Mouse (Mus musculus) forebrain, embryonic 14.5 days (tissue): Measurements from ENCODE around the gene Slc24a4. TPM values are rescaled to one million over a fixed set of nuclear protein-coding genes. Genes with fewer than 3 reads are reported as not detected.
A peak's percentile ranks its signal among the peaks of the same experiment; 100 is the strongest.

ENCODE experiments used
- ATAC-seq: fragments of 200-750 bp; cut with Nextera tagmentation; 2 replicates; pipeline ENCODE4 v1.8.0; 2017; ENCODE audit warnings: mild to moderate bottlenecking, moderate library complexity
- DNase-seq: peaks from one replicate; pipeline ENCODE4 v3.0.0-alpha.2; 2015; ENCODE audit warnings: low spot score
- H3K27ac ChIP-seq: fragments of 300-500 bp; sonication (generic); 2 replicates; pipeline ENCODE4 v1.5.1; 2014; ENCODE audit warnings: low read depth, mild to moderate bottlenecking, control low read depth, low read length, moderate library complexity
- H3K27me3 ChIP-seq: fragments of 300-500 bp; sonication (generic); replicated peaks from 2 replicates; pipeline ENCODE4 v1.6.1; 2014; ENCODE audit warnings: low read length, control low read depth, mixed read lengths; ENCODE audit not compliant: control insufficient read depth, insufficient read depth
- H3K36me3 ChIP-seq: fragments of 300-500 bp; sonication (generic); 2 replicates; pipeline ENCODE4 v1.6.1; 2014; ENCODE audit warnings: low read length, control low read depth; ENCODE audit not compliant: control insufficient read depth, insufficient read depth
- H3K4me1 ChIP-seq: fragments of 300-500 bp; sonication (generic); 2 replicates; pipeline ENCODE4 v1.6.1; 2014; ENCODE audit warnings: antibody characterized with exemption, low read length, control low read depth; ENCODE audit not compliant: control insufficient read depth, insufficient read depth
- H3K4me2 ChIP-seq: fragments of 300-500 bp; sonication (generic); 2 replicates; pipeline ENCODE4 v1.6.1; 2014; ENCODE audit warnings: mild to moderate bottlenecking, control low read depth, low read length
- H3K4me3 ChIP-seq: fragments of 300-500 bp; sonication (generic); 2 replicates; pipeline ENCODE4 v1.5.1; 2014; ENCODE audit warnings: low read depth, low read length, control low read depth
- H3K9ac ChIP-seq: fragments of 300-500 bp; sonication (generic); 2 replicates; pipeline ENCODE4 v1.6.1; 2014; ENCODE audit warnings: mild to moderate bottlenecking, low read length, control low read depth, moderate library complexity
- H3K9me3 ChIP-seq: fragments of 300-500 bp; sonication (generic); replicated peaks from 2 replicates; pipeline ENCODE4 v1.6.1; 2016; ENCODE audit warnings: low read length, control low read depth, mixed read lengths; ENCODE audit not compliant: control insufficient read depth
- WGBS: fragments of 180-500 bp; shearing (Covaris S2); extraction: QIAGEN DNeasy Blood & Tissue Kit; methylation state at CpG from one replicate; pipeline ENCODE4 v1.1.7; 2014; 5-methylcytosine and 5-hydroxymethylcytosine counted together
- polyA plus RNA-seq: library from polyadenylated mRNA; unstranded; fragments of >200 nt; fragmentation: Nextera tagmentation; extraction: Ambion mirVana; gene quantifications from 2 replicates; pipeline ENCODE4 v1.2.1, GENCODE M21; 2014

The Slc24a4 gene
- polyA plus RNA-seq, 1 experiment from 2014 or later = 0.74 TPM

DNA sequence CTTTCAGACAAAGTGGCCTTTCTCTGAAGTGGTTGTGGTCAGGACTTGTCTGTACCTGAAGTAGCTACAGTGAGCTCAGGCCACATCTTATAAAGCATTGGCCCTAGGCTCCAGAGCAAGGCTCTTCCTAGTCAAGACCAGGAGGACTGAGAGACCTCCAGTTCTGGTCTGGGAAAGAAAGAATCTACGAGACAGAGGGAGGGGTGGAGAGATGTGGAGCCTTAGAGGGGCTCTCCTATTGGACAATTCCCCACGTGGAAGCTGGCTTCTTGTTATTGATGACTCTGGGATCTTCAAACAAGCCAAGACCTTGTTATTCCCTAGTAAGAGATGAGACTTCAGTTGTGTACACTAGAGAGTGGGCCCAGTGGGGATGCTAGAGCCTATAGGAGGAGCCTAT, 160.3 kb downstream of the Slc24a4 start:
- Histone ChIP-seq H3K27ac (no peak overlapping the region), H3K27me3 (no peaks in the 10 kb centered on the region), H3K4me2 (no peak overlapping the region), H3K9ac (no peak overlapping the region), H3K9me3 (no peaks in the 10 kb centered on the region), H3K4me1 (peaks cover 6% of the 10 kb centered on the region), H3K36me3 (no peaks in the 10 kb centered on the region), H3K4me3 (no peak overlapping the region)
- ATAC-seq = no peak
- WGBS = 30% methylated on average over 2 of the region's 2 CpGs
- DNase-seq = no peak

DNA sequence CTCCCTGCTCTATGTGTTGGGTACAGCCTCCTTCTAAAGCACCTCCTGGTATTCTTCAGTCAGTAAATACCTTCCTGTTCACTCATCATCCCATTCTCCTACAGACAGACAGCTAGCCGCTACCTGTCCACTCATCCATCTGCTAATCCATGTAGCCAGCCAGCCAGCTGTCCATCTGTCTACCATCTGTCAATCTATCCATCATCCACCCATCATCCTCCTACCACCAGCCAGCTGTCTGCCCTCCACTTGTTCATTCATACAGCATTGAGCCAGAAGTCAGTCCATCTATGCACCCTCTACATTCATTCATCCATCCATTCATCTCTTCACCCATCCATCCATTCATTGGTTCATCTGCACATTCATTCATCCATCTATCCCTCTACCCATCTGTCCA, 161.0 kb downstream of the Slc24a4 start:
- no peak for DNase-seq
- Histone ChIP-seq H3K36me3 (no peaks in the 10 kb centered on the region), H3K4me3 (no peak overlapping the region), H3K4me1 (peaks cover 3% of the 10 kb centered on the region; the same call in 1 of the 2 replicates), H3K4me2 (no peak overlapping the region), H3K9ac (no peak overlapping the region), H3K27me3 (no peaks in the 10 kb centered on the region), H3K9me3 (no peaks in the 10 kb centered on the region), H3K27ac (no peak overlapping the region)
- 88% methylated on average over 1 of the region's 1 CpGs for WGBS
- no peak for ATAC-seq

DNA sequence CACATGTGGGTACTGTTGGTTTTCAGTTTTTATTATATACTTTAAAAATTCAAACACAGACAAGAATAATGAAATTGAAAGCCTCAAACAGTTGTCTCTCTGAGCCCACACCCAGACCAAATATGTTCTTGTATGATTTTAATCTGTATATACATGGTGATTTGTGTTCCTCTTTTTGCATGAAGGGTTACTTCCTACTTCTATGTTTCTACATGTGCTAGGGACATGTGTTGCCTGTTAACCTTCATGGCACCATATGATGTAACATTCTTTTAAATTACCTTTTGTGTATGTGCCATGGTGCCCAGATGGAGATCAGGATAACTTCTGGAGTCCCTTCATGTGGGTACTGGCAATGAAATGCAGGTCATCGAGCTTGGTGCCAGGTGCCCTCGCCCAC, 162.1 kb downstream of the Slc24a4 start:
- ATAC-seq (no peak), DNase-seq (no peak)
- no peaks in the 10 kb centered on the region for H3K27me3 ChIP-seq
- no peaks in the 10 kb centered on the region; the same call in 1 of the 2 replicates for H3K4me1 ChIP-seq
- H3K4me3 ChIP-seq = no peak overlapping the region
- H3K9me3 ChIP-seq = no peaks in the 10 kb centered on the region
- no peaks in the 10 kb centered on the region for H3K36me3 ChIP-seq
- 95% methylated on average over 2 of the region's 2 CpGs for WGBS
- no peak overlapping the region for H3K9ac ChIP-seq
- H3K27ac ChIP-seq = no peak overlapping the region
- no peak overlapping the region for H3K4me2 ChIP-seq

DNA sequence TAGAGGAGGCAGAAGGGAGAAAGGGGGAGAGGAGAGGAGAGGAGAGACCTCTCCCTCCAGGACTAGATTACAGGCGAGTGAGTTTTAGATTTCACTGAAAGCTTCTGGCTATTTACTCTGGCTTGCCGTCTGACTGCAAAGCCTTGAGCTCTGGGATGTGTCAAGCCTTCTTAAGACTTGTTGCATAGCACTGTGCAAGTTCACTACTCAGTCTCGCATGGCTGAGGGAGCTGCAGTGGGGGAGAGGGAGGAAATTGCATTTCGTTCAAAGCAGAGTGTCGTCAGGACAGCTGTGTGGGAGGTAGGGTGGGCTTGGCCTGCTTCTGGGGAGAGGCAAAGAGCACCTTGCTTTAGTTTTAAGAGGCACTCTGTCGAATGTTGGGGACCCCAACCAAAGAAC, 163.2 kb downstream of the Slc24a4 start:
- H3K27ac ChIP-seq = no peak overlapping the region
- H3K4me2 ChIP-seq = no peak overlapping the region
- no peaks in the 10 kb centered on the region for H3K36me3 ChIP-seq
- ATAC-seq (no peak), DNase-seq (no peak)
- no peak overlapping the region for H3K9ac ChIP-seq
- H3K4me1 ChIP-seq = no peaks in the 10 kb centered on the region
- H3K9me3 ChIP-seq = no peaks in the 10 kb centered on the region
- 70% methylated on average over 6 of the region's 6 CpGs for WGBS
- no peak overlapping the region for H3K4me3 ChIP-seq
- H3K27me3 ChIP-seq = no peaks in the 10 kb centered on the region

DNA sequence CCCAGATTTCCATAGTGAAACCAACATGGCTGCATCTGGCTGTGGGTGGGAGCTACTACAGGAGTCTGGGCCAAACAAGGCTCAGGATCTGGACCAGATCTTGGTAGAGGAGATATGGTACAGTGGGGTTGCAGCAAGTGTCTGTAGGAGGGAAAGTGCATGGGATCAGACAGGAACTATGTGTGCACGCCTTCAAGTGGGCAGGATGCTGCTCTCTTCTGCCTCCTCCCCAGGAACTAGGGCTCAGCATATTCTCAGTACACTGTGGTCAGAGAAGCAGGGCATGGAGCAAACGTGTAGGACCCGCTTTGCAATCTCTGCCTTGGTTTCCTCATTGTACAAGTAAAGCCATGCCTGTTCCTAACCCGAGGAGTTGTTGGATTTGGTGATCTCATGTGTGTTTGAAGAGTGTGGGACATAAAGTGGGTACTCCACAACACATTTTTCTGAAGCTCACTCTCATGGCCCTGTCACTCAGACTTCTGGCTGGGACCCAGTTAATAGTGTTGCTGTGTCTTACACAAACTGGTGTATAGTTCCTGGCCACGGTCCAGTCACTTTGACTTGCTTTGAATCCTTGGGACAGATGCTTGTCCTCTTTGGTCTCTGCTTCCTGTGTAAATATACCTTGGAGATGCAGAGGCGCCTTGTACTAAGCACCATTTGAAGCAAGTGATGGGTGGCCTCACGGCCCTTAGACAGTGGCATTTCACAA, 164.1 kb downstream of the Slc24a4 start:
- Histone ChIP-seq H3K4me1 (no peaks in the 10 kb centered on the region), H3K27me3 (no peaks in the 10 kb centered on the region), H3K27ac (no peak overlapping the region), H3K9ac (no peak overlapping the region), H3K4me3 (no peak overlapping the region), H3K4me2 (no peak overlapping the region), H3K36me3 (no peaks in the 10 kb centered on the region), H3K9me3 (no peaks in the 10 kb centered on the region)
- WGBS = 87% methylated on average over 7 of the region's 7 CpGs
- ATAC-seq (no peak), DNase-seq (no peak)

DNA sequence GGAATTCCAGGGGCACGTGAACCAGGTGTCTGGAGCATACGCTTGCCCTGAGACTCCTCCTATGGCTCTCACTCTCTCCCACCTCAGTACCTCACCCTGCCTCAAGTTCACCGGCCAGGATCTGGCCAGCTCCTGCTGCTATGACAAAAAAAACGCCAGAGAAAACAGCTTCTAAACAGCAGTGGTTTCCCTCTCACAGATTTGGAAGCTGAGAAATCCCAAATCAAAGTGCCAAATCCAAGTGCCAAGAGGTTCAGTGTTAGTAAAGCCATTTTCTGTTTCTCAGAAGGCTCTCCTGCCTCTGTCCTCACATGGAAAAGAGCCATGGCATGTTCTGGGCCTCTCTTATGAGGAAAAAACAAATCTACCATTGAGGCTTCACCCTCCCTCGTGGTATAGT, 166.1 kb downstream of the Slc24a4 start:
- no peak overlapping the region for H3K4me3 ChIP-seq
- ATAC-seq (no peak), DNase-seq (no peak)
- no peak overlapping the region for H3K4me2 ChIP-seq
- no peaks in the 10 kb centered on the region for H3K27me3 ChIP-seq
- H3K9ac ChIP-seq = no peak overlapping the region
- no peak overlapping the region for H3K27ac ChIP-seq
- H3K9me3 ChIP-seq = no peaks in the 10 kb centered on the region
- WGBS = 73% methylated on average over 5 of the region's 5 CpGs
- no peaks in the 10 kb centered on the region for H3K4me1 ChIP-seq
- H3K36me3 ChIP-seq = no peaks in the 10 kb centered on the region

DNA sequence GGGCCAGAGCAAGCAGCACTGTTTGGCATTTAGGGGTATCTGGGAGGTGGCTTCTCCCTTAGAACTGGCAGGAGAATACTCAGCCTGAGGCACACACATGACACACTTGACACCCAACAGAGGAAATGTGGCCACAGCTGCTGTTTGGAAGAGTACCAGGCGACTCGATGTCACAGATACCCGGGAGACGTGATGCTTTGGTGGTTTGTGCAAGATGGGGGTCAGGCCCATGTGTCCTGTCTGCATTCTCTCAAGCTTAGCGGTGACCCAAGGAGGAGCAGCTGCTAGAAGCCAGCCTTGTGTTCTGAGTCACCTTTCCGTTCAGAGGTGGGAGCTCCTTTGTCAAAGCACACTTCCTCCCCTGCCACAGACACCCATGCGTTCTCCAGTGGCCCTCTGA, 166.7 kb downstream of the Slc24a4 start:
- Histone ChIP-seq H3K27me3 (no peaks in the 10 kb centered on the region), H3K36me3 (no peaks in the 10 kb centered on the region), H3K4me2 (no peak overlapping the region), H3K27ac (no peak overlapping the region), H3K4me3 (no peak overlapping the region), H3K4me1 (no peaks in the 10 kb centered on the region), H3K9ac (no peak overlapping the region), H3K9me3 (no peaks in the 10 kb centered on the region)
- ATAC-seq (peak; percentile 40; the same call in 1 of the 2 replicates), DNase-seq (no peak)
- 80% methylated on average over 7 of the region's 7 CpGs for whole genome bisulfite sequencing

DNA sequence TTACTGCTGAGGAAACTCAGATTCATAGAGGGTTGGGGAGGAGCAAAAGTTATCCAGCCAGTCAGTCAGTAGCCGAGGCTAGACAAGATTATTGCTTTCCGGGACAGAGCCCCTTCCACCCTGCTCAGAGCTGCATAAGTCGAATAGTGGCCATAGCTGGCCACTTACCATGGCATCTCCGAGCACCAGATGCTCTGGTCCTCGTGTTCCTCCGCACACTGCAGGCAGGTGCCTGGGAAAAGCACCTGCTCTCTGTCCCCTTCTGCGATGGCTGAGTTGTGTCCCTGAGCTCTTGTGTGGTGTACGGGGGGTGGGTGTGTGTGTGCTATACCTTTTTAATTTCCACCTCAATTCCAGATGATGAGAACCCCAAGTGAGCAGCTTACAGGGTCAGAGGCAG, 167.1 kb downstream of the Slc24a4 start:
- ATAC-seq (no peak), DNase-seq (no peak)
- no peak overlapping the region for H3K27ac ChIP-seq
- WGBS = 82% methylated on average over 8 of the region's 8 CpGs
- no peak overlapping the region for H3K4me2 ChIP-seq
- H3K27me3 ChIP-seq = no peaks in the 10 kb centered on the region
- H3K4me1 ChIP-seq = no peaks in the 10 kb centered on the region
- H3K4me3 ChIP-seq = no peak overlapping the region
- no peaks in the 10 kb centered on the region for H3K9me3 ChIP-seq
- H3K36me3 ChIP-seq = no peaks in the 10 kb centered on the region
- H3K9ac ChIP-seq = no peak overlapping the region

DNA sequence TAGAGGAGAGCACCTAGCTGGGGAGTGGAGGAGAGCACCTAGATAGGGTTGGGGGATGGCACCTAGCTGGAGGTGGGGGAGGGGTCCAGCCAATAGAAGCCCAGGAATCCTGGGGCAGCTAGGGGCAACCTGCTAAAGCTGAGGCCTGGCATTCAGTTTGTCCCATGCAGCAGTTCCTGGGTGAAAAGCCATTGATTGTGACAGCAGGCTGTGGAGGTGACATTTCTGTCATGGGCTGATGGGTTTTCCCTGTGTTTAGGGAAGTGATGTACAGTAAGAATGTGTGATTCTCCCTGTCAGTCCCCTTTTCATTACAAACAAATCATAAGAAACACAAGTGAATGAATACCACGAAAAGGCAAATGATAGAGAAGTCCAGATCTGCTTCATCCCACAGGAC, 167.8 kb downstream of the Slc24a4 start:
- H3K4me2 ChIP-seq = no peak overlapping the region
- ATAC-seq = no peak
- H3K27me3 ChIP-seq = no peaks in the 10 kb centered on the region
- no peaks in the 10 kb centered on the region for H3K4me1 ChIP-seq
- no peak overlapping the region for H3K9ac ChIP-seq
- H3K36me3 ChIP-seq = no peaks in the 10 kb centered on the region
- H3K9me3 ChIP-seq = no peaks in the 10 kb centered on the region
- WGBS = 80% methylated on average over 1 of the region's 1 CpGs
- DNase-seq = no peak
- no peak overlapping the region for H3K4me3 ChIP-seq
- no peak overlapping the region for H3K27ac ChIP-seq
